Mouse (Mus musculus) T-helper 1 cell (primary cell): Measurements from ENCODE around the gene Rlbp1.

Source experiments
- in situ Hi-C: fragments of 300-600 bp; cut with MboI, MseI; formaldehyde crosslinking; loops from one replicate; pipeline ENCODE4 v1.15.1; 2025; ENCODE audit warnings: high pct_unique_total_duplicates

Gene Rlbp1

GRCm38 (mm10) chr7:79328769-79329168, 58.1 kb downstream of the Rlbp1 start:
- in situ Hi-C loops, result no loop called here
